Mouse (Mus musculus) forebrain, embryonic 14.5 days (tissue): ENCODE measurements at regions not wholly inside any gene's neighbourhood (a gene's known extent, or its start where the extent isn't known, plus 50 kb on each side); places are given as distances from the start of the nearest gene placed in this dataset.

Source experiments
- ATAC-seq: fragments of 200-750 bp; cut with Nextera tagmentation; 2 replicates; pipeline ENCODE4 v1.8.0; 2017; ENCODE audit warnings: mild to moderate bottlenecking, moderate library complexity
- DNase-seq: peaks from one replicate; pipeline ENCODE4 v3.0.0-alpha.2; 2015; ENCODE audit warnings: low spot score
- H3K27ac ChIP-seq: fragments of 300-500 bp; sonication (generic); 2 replicates; pipeline ENCODE4 v1.5.1; 2014; ENCODE audit warnings: low read depth, mild to moderate bottlenecking, control low read depth, low read length, moderate library complexity
- H3K27me3 ChIP-seq: fragments of 300-500 bp; sonication (generic); replicated peaks from 2 replicates; pipeline ENCODE4 v1.6.1; 2014; ENCODE audit warnings: low read length, control low read depth, mixed read lengths; ENCODE audit not compliant: control insufficient read depth, insufficient read depth
- H3K36me3 ChIP-seq: fragments of 300-500 bp; sonication (generic); 2 replicates; pipeline ENCODE4 v1.6.1; 2014; ENCODE audit warnings: low read length, control low read depth; ENCODE audit not compliant: control insufficient read depth, insufficient read depth
- H3K4me1 ChIP-seq: fragments of 300-500 bp; sonication (generic); 2 replicates; pipeline ENCODE4 v1.6.1; 2014; ENCODE audit warnings: antibody characterized with exemption, low read length, control low read depth; ENCODE audit not compliant: control insufficient read depth, insufficient read depth
- H3K4me2 ChIP-seq: fragments of 300-500 bp; sonication (generic); 2 replicates; pipeline ENCODE4 v1.6.1; 2014; ENCODE audit warnings: mild to moderate bottlenecking, control low read depth, low read length
- H3K4me3 ChIP-seq: fragments of 300-500 bp; sonication (generic); 2 replicates; pipeline ENCODE4 v1.5.1; 2014; ENCODE audit warnings: low read depth, low read length, control low read depth
- H3K9ac ChIP-seq: fragments of 300-500 bp; sonication (generic); 2 replicates; pipeline ENCODE4 v1.6.1; 2014; ENCODE audit warnings: mild to moderate bottlenecking, low read length, control low read depth, moderate library complexity
- H3K9me3 ChIP-seq: fragments of 300-500 bp; sonication (generic); replicated peaks from 2 replicates; pipeline ENCODE4 v1.6.1; 2016; ENCODE audit warnings: low read length, control low read depth, mixed read lengths; ENCODE audit not compliant: control insufficient read depth
- WGBS: fragments of 180-500 bp; shearing (Covaris S2); extraction: QIAGEN DNeasy Blood & Tissue Kit; methylation state at CpG from one replicate; pipeline ENCODE4 v1.1.7; 2014; 5-methylcytosine and 5-hydroxymethylcytosine counted together

GRCm38 (mm10) chr13:5779410-5779809, 81.9 kb upstream of the Klf6 start:
- ATAC-seq (peak; percentile 48; the same call in 1 of the 2 replicates), DNase-seq (peak; percentile 78)
- Histone ChIP-seq H3K4me3 (no peak overlapping the region), H3K27me3 (no peaks in the 10 kb centered on the region), H3K9me3 (no peaks in the 10 kb centered on the region), H3K9ac (no peak overlapping the region), H3K36me3 (no peaks in the 10 kb centered on the region), H3K27ac (no peak overlapping the region), H3K4me1 (no peaks in the 10 kb centered on the region), H3K4me2 (no peak overlapping the region)
- WGBS, result 45% methylated on average over 4 of the region's 4 CpGs

DNA sequence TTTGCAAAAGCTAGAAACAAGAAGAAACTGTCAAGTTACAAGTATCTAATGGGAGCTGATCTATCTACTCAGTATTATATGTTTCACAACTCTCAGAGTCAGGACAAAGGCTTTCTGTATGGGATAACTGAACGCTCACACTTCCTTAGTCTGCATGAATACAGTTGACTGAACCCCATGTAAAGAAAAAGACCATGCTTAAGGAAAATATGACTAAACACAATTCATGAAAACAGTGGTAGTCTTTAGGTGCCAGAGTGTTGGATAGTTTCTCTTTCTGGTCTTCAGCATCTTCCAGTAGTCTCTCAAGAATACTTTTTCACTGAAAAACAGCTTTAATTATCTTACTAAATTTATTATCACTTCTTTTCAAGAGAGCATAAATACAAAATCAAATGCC, 78.7 kb upstream of the Klf6 start:
- no peak for ATAC-seq

DNA sequence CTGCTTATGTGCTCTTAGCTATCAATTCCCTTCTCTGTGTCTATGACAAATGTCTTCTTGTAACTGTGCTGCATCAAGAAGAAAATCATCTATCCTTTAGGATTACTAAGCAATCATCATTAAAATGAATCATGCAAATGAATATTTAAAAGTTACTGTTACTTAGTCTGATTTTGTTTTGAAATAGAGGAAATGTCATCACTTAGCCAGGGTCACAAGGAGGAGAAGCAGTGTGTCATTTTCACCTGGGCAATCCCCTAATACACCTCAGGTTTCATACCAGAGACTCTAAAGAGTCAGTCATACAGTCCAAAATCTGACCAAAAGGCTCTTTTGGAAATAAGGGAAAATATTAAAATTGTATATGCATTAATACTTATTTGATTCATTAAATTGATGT, 74.2 kb upstream of the Klf6 start:
- H3K27me3 ChIP-seq, result no peaks in the 10 kb centered on the region
- DNase-seq, result no peak
- no peak overlapping the region for H3K4me2 ChIP-seq
- H3K27ac ChIP-seq, result no peak overlapping the region
- no peak overlapping the region for H3K9ac ChIP-seq
- no peak for ATAC-seq
- no peaks in the 10 kb centered on the region for H3K36me3 ChIP-seq
- H3K4me1 ChIP-seq, result no peaks in the 10 kb centered on the region
- H3K9me3 ChIP-seq, result no peaks in the 10 kb centered on the region
- no peak overlapping the region for H3K4me3 ChIP-seq

More for the DNA sequence above, 78.7 kb upstream of the Klf6 start:
- H3K9me3 ChIP-seq, result no peaks in the 10 kb centered on the region
- no peaks in the 10 kb centered on the region for H3K4me1 ChIP-seq
- no peak overlapping the region for H3K4me2 ChIP-seq
- WGBS, result 87% methylated on average over 1 of the region's 1 CpGs
- H3K9ac ChIP-seq, result no peak overlapping the region
- H3K27me3 ChIP-seq, result no peaks in the 10 kb centered on the region
- no peaks in the 10 kb centered on the region for H3K36me3 ChIP-seq
- no peak for DNase-seq
- no peak overlapping the region for H3K27ac ChIP-seq
- H3K4me3 ChIP-seq, result no peak overlapping the region

GRCm38 (mm10) chr13:5789302-5789701, 72.0 kb upstream of the Klf6 start:
- Histone ChIP-seq H3K9ac (no peak overlapping the region), H3K36me3 (no peaks in the 10 kb centered on the region), H3K27me3 (no peaks in the 10 kb centered on the region), H3K9me3 (no peaks in the 10 kb centered on the region), H3K4me1 (no peaks in the 10 kb centered on the region), H3K4me3 (no peak overlapping the region), H3K4me2 (no peak overlapping the region), H3K27ac (no peak overlapping the region)
- DNase-seq (no peak), ATAC-seq (no peak)
- WGBS, result 86% methylated on average over 3 of the region's 3 CpGs

DNA sequence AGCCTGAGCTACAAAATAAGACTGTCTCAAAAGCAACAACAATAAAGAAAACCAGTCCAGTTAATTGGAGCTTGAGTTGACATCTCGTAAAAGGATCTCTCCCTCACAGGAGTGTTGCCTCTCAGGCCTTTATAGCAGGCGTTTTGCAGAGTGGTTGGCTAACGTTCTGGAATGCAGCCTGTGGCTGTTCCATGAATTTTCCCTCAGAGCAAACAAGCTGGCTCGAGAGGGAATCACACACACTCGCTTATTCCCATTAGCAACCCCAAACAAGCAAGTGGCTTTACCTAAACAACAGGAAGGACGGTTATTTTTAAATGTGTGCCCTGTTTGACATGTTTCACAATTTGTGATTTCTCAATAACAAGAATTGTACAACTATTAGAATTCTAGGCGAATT, 59.2 kb upstream of the Klf6 start:
- Histone ChIP-seq H3K9ac (no peak overlapping the region), H3K4me1 (peaks cover 6% of the 10 kb centered on the region), H3K27ac (no peak overlapping the region), H3K9me3 (no peaks in the 10 kb centered on the region), H3K27me3 (no peaks in the 10 kb centered on the region), H3K36me3 (no peaks in the 10 kb centered on the region), H3K4me2 (no peak overlapping the region), H3K4me3 (no peak overlapping the region)
- WGBS, result 38% methylated on average over 7 of the region's 7 CpGs
- DNase-seq (no peak), ATAC-seq (peak; percentile 35)

DNA sequence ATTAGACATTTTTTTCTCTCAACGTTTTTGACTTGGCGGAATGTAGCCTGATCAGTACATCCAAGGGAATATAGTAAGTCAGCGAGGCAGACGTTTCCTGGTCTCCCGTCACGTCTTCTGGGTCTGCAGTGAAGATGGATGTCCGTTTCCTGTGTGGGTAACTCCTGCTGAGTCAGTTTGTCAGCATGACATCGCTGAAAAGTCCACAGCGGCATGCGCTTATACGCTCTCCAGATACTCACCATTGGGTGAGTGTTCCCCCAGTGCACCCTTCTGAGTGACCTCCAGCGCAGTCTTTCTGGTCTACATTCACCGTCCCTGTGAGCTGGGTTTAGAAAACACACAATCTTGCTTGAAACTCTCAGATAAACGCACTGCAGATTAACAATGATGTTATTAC, 58.5 kb upstream of the Klf6 start:
- H3K4me3 ChIP-seq, result no peak overlapping the region
- no peak overlapping the region for H3K4me2 ChIP-seq
- H3K9ac ChIP-seq, result no peak overlapping the region
- DNase-seq (no peak), ATAC-seq (no peak)
- 75% methylated on average over 14 of the region's 14 CpGs for WGBS
- H3K4me1 ChIP-seq, result peaks cover 6% of the 10 kb centered on the region
- H3K27me3 ChIP-seq, result no peaks in the 10 kb centered on the region
- H3K9me3 ChIP-seq, result no peaks in the 10 kb centered on the region
- no peak overlapping the region for H3K27ac ChIP-seq
- no peaks in the 10 kb centered on the region for H3K36me3 ChIP-seq

DNA sequence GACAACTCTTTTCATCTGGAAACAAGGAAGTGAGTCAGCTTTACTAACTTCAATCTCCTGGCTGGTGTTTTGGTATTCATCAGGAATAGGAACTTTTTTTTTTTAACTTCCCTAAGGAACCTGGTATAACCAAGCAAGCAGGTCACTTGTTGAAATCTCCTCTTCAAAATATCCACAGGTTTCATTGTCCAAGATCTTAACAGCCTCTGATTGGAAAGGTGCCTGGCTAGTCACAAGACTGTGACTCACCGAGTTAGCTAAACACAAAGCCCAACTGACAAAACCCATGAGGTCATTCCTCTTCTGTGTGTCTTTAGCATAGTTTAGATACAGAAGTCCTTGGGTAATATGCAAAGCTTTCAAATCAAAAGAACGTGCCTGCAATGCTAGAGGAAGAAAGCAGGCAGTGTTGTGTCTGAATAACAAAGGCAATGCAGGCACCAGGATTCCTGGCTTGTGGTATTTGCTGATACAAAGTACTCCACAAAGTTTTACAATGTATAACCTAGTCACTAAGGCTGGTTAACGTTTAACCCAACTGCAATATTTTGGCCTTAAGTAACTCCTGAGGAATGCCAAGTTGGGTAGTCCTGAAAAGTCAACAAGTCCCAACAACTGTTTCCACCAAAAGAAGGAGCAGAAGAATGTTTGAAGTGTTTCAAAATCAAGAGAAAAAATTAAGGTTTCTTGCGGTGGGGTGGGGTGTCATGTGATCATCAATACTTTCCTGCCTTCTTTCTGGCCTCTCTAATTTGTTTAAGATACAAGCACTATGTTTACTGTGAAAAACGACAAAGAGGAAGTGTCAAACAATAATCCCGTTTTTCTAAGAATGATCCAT, 57.5 kb upstream of the Klf6 start:
- Histone ChIP-seq H3K4me2 (no peak overlapping the region), H3K9me3 (no peaks in the 10 kb centered on the region), H3K27me3 (no peaks in the 10 kb centered on the region), H3K36me3 (no peaks in the 10 kb centered on the region), H3K9ac (no peak overlapping the region), H3K4me3 (no peak overlapping the region), H3K27ac (no peak overlapping the region), H3K4me1 (peaks cover 6% of the 10 kb centered on the region)
- 2% methylated on average over 6 of the region's 6 CpGs for WGBS
- DNase-seq, result peak; percentile 73
- peak; percentile 80 for ATAC-seq

DNA sequence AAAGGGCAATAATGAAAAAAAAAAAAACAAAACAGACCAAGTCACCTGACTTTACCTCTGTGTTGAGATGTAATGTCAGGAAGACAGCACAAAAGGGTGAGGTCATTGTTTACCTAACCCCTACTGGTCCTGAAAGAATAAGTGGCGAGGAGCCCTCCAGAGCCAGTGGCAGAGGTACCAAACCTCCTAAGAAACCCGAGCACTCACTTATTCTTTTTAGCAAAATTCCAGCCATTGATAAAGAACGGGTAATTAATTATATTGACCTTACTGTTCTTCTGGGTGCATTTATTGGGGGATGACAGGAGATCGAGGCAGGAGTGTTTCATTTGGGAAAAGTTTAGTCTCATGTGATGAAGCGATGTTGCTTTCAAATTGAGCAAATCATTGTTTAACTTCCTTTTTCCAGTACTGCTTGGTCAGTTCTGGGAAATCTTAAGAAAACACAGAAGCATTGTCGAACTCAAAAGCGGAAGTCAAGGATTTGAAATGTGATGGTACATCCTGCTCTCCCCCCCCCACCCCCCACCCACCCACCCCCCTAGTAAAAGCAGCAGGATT, 56.8 kb upstream of the Klf6 start:
- H3K27me3 ChIP-seq, result no peaks in the 10 kb centered on the region
- H3K4me3 ChIP-seq, result no peak overlapping the region
- DNase-seq, result peak; percentile 19
- H3K9me3 ChIP-seq, result no peaks in the 10 kb centered on the region
- no peak overlapping the region for H3K27ac ChIP-seq
- no peaks in the 10 kb centered on the region for H3K36me3 ChIP-seq
- ATAC-seq, result no peak
- peaks cover 6% of the 10 kb centered on the region for H3K4me1 ChIP-seq
- H3K9ac ChIP-seq, result no peak overlapping the region
- 19% methylated on average over 7 of the region's 7 CpGs for WGBS
- no peak overlapping the region for H3K4me2 ChIP-seq

- H3K9me3 ChIP-seq, result no peaks in the 10 kb centered on the region
- no peak overlapping the region for H3K27ac ChIP-seq
- 81% methylated on average over 2 of the region's 2 CpGs for WGBS
- peaks cover 3% of the 10 kb centered on the region for H3K4me1 ChIP-seq
- H3K4me3 ChIP-seq, result no peak overlapping the region
- no peak overlapping the region for H3K9ac ChIP-seq
- DNase-seq (no peak), ATAC-seq (no peak)
- H3K4me2 ChIP-seq, result no peak overlapping the region
- H3K27me3 ChIP-seq, result no peaks in the 10 kb centered on the region
- H3K36me3 ChIP-seq, result no peaks in the 10 kb centered on the region
Observed at GRCm38 (mm10) chr13:5808380-5808779, 52.9 kb upstream of the Klf6 start.
